Mouse (Mus musculus): ENCODE measurements around the gene Serpina3a.

DNA sequence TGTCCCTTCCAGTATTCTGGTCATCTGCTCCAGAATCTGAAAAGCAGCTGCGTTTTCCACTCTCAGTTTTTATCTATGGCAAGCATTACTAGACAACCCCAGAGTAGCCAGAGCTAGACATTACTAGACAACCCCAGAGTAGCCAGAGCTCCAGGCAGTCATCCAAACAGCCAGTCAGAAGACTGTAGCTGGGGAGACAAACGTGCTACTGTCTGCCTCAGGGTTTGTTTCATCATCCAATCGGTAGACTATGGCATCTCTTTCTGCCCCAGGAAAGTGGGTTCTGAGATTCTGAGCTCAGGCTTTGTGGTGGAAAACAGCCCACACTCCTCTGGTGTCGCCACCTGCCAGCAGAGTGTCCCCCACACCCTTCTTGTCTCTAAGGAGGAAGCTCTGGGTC, 45.0 kb upstream of the Serpina3a start:
- no peak for TF ChIP-seq ZNF384 (IDR thresholded peaks at IDR 0.05; ENCODE audit: low read depth, low read length)
- no peak for TF ChIP-seq ZC3H11A (IDR thresholded peaks at IDR 0.05; ENCODE audit: borderline replicate concordance, low read depth, low read length)
- no peak for TF ChIP-seq CHD2 (IDR thresholded peaks at IDR 0.05; ENCODE audit: low read depth, low read length)
- TF ChIP-seq MAFK (IDR thresholded peaks at IDR 0.05; ENCODE audit: insufficient read depth, low read depth, low read length) = no peak
- TF ChIP-seq HCFC1 (IDR thresholded peaks at IDR 0.05; ENCODE audit: borderline replicate concordance, insufficient read depth, low read length) = no peak
